Mouse (Mus musculus) forebrain, embryonic 16.5 days (tissue): ENCODE results near the gene Hist2h2aa1. TPM values are rescaled to one million over a fixed set of nuclear protein-coding genes. Genes with fewer than 3 reads are reported as not detected.
"Not testable (repeated sequence)": the region's sequence is repeated elsewhere in the genome, so short reads cannot be mapped to it uniquely, and the experiment has no call there.

Experiments used
- ATAC-seq: fragments of 200-750 bp; cut with Nextera tagmentation; 2 replicates; pipeline ENCODE4 v1.8.0; 2017; ENCODE audit warnings: mild to moderate bottlenecking, moderate library complexity
- H3K27ac ChIP-seq: fragments of 300-500 bp; sonication (generic); 2 replicates; pipeline ENCODE4 v1.5.1; 2014; ENCODE audit warnings: low read length, control low read depth
- H3K27me3 ChIP-seq: fragments of 300-500 bp; sonication (generic); replicated peaks from 2 replicates; pipeline ENCODE4 v1.6.1; 2014; ENCODE audit warnings: low read length; ENCODE audit not compliant: control insufficient read depth, insufficient read depth
- H3K36me3 ChIP-seq: fragments of 300-500 bp; sonication (generic); 2 replicates; pipeline ENCODE4 v1.6.1; 2014; ENCODE audit not compliant: control insufficient read depth, insufficient read depth
- H3K4me1 ChIP-seq: fragments of 300-500 bp; sonication (generic); replicated peaks from 2 replicates; pipeline ENCODE4 v1.6.1; 2014; ENCODE audit warnings: low read length; ENCODE audit not compliant: control insufficient read depth, insufficient read depth
- H3K4me2 ChIP-seq: fragments of 300-500 bp; sonication (generic); 2 replicates; pipeline ENCODE4 v1.6.1; 2014; ENCODE audit warnings: mild to moderate bottlenecking, low read length, control low read depth
- H3K4me3 ChIP-seq: fragments of 300-500 bp; sonication (generic); replicated peaks from 2 replicates; pipeline ENCODE4 v1.5.1; 2014; ENCODE audit warnings: mild to moderate bottlenecking, low read length, control low read depth
- H3K9ac ChIP-seq: fragments of 300-500 bp; sonication (generic); replicated peaks from 2 replicates; pipeline ENCODE4 v1.6.1; 2014; ENCODE audit warnings: low read depth, low read length, control low read depth
- H3K9me3 ChIP-seq: fragments of 300-500 bp; sonication (generic); 2 replicates; pipeline ENCODE4 v1.6.1; 2016; ENCODE audit warnings: low read length; ENCODE audit not compliant: control insufficient read depth
- WGBS: fragments of 180-500 bp; shearing (Covaris S2); extraction: QIAGEN DNeasy Blood & Tissue Kit; methylation state at CpG from one replicate; pipeline ENCODE4 v1.1.7; 2014; 5-methylcytosine and 5-hydroxymethylcytosine counted together
- polyA plus RNA-seq: library from polyadenylated mRNA; unstranded; fragments of >200 nt; fragmentation: Nextera tagmentation; extraction: Ambion mirVana; gene quantifications from 2 replicates; pipeline ENCODE4 v1.2.1, GENCODE M21; 2015

The Hist2h2aa1 gene
- polyA plus RNA-seq, 1 experiment from 2014 or later = 26.5 TPM

DNA sequence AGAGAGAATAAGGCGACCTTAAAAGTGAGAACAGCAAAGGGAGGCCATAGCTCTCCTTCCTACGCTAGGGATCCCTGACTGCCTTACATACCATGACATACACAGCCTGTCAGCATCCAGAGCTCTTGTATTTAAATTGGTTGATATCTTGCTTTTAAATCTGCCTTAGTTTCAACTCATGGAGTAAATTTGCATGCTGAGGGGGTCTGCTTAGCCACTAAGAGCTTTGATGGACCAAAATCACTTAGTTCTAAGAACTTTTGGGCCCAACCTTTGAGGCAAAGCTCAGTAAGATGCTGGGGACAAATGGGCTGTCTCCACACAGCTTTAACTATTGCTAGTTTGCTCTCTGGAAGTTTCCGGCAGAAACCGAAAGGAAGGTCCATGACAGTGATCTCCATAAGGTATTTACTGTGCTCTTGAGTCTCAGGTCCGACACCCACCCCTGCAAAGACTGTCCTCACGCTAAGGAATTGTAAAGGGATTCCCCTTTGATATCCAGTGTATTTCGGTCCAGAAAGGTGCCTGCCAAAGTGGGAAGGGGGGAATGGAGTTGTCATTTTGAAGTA is 7.9 kb upstream of the Hist2h2aa1 start:
- Histone ChIP-seq H3K27me3 (no peaks in the 10 kb centered on the region), H3K4me1 (peaks cover 16% of the 10 kb centered on the region), H3K4me3 (peak overlapping the region; percentile 40), H3K9ac (peak overlapping the region; percentile 41; the same call in 1 of the 2 replicates), H3K36me3 (no peaks in the 10 kb centered on the region), H3K9me3 (no peaks in the 10 kb centered on the region), H3K27ac (no peak overlapping the region), H3K4me2 (peak overlapping the region; percentile 48)
- ATAC-seq = no peak
- WGBS = 17% methylated on average over 7 of the region's 7 CpGs

- Histone ChIP-seq H3K36me3 (no peaks in the 10 kb centered on the region), H3K27ac (peak overlapping the region; percentile 42), H3K4me3 (peak overlapping the region; percentile 40), H3K4me2 (peak overlapping the region; percentile 48), H3K9me3 (no peaks in the 10 kb centered on the region), H3K27me3 (no peaks in the 10 kb centered on the region), H3K9ac (peak overlapping the region; percentile 51), H3K4me1 (peaks cover 16% of the 10 kb centered on the region)
- under 1% methylated on average over 12 of the region's 12 CpGs for WGBS
- ATAC-seq = no peak
These were observed 7.3 kb upstream of the Hist2h2aa1 start for GRCm38 (mm10) chr3:96237904-96238511.

GRCm38 (mm10) chr3:96238954-96239793 is 6.1 kb upstream of the Hist2h2aa1 start, which contains the start of gene Hist2h3c2:
Gene Hist2h3c2 (minus strand): TSS chr3:96239127.
- Histone ChIP-seq H3K9ac (peak within 1 kb of the TSS; percentile 51), H3K4me1 (peaks cover 16% of the 10 kb centered on the region), H3K4me2 (peak within 1 kb of the TSS; percentile 48), H3K27ac (peak within 1 kb of the TSS; percentile 42), H3K4me3 (peak within 1 kb of the TSS; percentile 40)
- not testable (repeated sequence) for H3K9me3 ChIP-seq, H3K27me3 ChIP-seq, H3K36me3 ChIP-seq
- ATAC-seq = peak; percentile 87
- WGBS = 2% methylated on average over 9 of the region's 68 CpGs

DNA sequence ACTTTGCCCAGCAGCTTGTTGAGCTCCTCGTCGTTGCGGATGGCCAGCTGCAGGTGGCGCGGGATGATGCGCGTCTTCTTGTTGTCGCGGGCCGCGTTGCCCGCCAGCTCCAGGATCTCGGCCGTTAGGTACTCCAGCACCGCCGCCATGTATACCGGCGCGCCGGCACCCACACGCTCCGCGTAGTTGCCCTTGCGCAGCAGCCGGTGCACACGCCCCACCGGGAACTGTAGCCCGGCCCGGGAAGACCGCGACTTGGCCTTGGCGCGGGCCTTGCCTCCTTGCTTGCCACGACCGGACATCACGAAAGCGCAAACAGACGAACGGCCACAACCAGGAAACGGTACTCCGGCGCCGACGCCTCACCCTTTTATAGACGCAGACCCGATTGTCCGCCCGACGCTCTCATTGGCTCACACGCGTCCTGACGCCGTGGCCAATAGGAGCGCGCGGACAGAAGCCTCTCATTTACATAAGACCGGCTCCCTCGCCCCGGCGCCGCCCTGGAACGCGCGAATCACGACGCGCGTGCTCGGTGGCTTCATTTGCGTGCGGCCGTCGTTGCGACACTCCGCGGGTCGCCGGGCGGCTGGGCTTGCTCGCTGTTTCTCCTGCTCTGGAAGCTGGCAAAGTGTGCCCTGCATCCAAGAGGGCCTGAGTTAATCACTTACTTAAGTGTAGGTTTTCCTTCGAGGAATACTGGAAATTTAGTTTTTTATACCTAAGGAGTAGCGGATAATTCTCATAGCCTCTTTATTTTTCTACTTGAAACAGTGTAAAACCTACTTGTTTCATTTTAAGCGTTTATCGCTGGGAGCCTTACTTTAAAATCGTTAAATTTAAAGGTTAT is 5.1 kb upstream of the Hist2h2aa1 start, which contains the start of gene Hist2h2aa2:
Gene Hist2h2aa2, minus strand, starts transcription at position 328 of the 850 bp plus-strand sequence.
- Histone ChIP-seq H3K4me1 (peaks cover 22% of the 10 kb centered on the region), H3K4me3 (peak within 1 kb of the TSS; percentile 42), H3K9ac (peak within 1 kb of the TSS; percentile 46; the same call in 1 of the 2 replicates), H3K4me2 (peak within 1 kb of the TSS; percentile 58), H3K27ac (peak within 1 kb of the TSS; percentile 85)
- H3K27me3 ChIP-seq, H3K36me3 ChIP-seq, H3K9me3 ChIP-seq: not testable (repeated sequence)
- 4% methylated on average over 23 of the region's 85 CpGs for WGBS
- peak; percentile 86 for ATAC-seq

- Histone ChIP-seq H3K36me3 (no peaks in the 10 kb centered on the region), H3K9ac (peak overlapping the region; percentile 45; the same call in 1 of the 2 replicates), H3K9me3 (no peaks in the 10 kb centered on the region), H3K4me2 (peak overlapping the region; percentile 58), H3K4me1 (peaks cover 22% of the 10 kb centered on the region), H3K4me3 (no peak overlapping the region), H3K27ac (peak overlapping the region; percentile 78), H3K27me3 (no peaks in the 10 kb centered on the region)
- WGBS = 68% methylated on average over 9 of the region's 9 CpGs
- ATAC-seq = no peak
These were observed 4.5 kb upstream of the Hist2h2aa1 start for GRCm38 (mm10) chr3:96240799-96241197.

DNA sequence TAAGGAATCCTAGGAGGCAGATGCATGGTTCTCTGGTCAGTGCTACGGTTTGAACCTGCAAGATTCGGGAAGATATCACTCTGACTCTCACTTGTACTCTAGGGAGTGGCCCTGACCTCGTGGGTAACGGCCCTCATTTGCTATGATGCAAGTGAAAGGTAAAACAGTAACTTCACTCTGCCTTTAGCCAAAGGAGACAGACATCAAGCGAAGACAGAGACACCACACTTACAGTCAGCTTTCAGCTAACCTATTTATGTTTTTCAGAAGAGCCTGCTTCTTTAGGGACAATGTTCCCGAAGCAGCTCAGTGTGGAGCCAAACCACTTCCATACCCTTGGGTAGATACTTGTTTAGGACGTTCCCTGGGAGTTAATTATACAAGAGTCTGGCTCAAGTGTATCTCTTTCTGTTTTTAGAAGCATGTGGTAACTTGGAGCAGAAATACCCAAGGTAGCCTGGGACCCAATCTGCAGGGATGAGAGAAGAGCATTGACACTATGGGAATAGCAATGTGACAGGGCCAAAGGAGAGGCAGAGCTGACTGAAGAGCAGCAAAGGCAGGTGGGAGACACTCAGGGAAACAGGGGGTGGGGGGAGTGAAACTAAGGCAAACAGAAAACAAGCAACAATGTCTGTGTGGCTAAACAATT is 1.2 kb upstream of the Hist2h2aa1 start:
- no peak overlapping the region for H3K4me3 ChIP-seq
- H3K4me2 ChIP-seq = no peak overlapping the region; the same call in 1 of the 2 replicates
- 82% methylated on average over 7 of the region's 7 CpGs for WGBS
- no peak overlapping the region; the same call in 1 of the 2 replicates for H3K9ac ChIP-seq
- no peak for ATAC-seq
- no peaks in the 10 kb centered on the region for H3K27me3 ChIP-seq
- H3K4me1 ChIP-seq = peaks cover 14% of the 10 kb centered on the region
- H3K9me3 ChIP-seq = no peaks in the 10 kb centered on the region
- H3K27ac ChIP-seq = 0 out of 2 replicates have a peak overlapping the region, but pooled peaks have one; percentile 96
- no peaks in the 10 kb centered on the region for H3K36me3 ChIP-seq

DNA sequence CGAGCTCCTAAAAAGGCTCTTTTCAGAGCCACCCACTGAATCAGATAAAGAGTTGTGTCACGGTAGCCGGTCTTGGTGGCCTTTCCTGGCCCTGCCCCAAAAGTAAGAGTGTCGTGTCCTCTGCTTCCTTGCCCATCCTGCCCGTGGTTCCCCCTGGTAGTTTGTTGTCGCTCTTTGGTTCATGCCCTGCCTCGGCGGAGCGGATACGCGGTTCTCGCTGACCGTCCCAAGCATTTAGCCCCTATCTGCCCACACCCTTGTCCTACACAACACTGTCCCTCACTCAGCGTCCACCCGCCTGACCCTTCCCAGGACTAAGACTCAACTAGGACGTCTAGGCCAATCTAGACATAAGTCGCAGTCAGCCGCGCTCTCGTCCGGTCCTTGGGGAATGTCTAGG is 721 bp downstream of the Hist2h2aa1 start:
- peak overlapping the region; percentile 38 for H3K4me3 ChIP-seq
- peak overlapping the region; percentile 39 for H3K4me2 ChIP-seq
- WGBS = 0% methylated on average over 9 of the region's 21 CpGs
- H3K36me3 ChIP-seq, H3K27me3 ChIP-seq, H3K9ac ChIP-seq, ATAC-seq, H3K9me3 ChIP-seq, H3K27ac ChIP-seq: not testable (repeated sequence)
- H3K4me1 ChIP-seq = peaks cover 12% of the 10 kb centered on the region

DNA sequence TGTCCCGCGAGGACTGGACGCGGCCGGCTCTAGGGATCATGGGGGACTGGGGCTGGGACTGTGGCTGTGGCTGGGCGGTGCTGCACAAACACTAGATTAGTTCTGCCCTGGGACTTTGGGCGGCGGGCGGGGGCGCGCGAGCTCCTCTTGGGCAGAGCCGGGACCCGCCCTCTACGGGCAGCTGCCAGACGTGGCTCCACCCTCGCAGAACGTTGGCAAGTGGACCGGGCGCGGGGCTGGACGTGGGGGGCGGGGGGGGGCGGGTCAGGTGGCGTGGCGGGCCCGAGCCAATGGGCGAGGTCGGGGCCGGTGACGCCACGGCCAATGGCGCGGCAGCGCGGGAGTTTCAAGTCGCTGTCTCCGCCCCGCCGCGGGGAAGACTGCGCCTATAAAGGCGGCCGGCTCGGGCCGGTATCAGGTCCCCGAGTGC is 1.1 kb downstream of the Hist2h2aa1 start, which contains the start of gene Hist2h3c1:
Gene Hist2h3c1, plus strand, starts transcription at position 259 of the 430 bp plus-strand sequence.
- Histone ChIP-seq H3K9ac (peak within 1 kb of the TSS; percentile 37; the same call in 1 of the 2 replicates), H3K4me2 (peak within 1 kb of the TSS; percentile 39), H3K4me3 (peak within 1 kb of the TSS; percentile 38), H3K4me1 (peaks cover 12% of the 10 kb centered on the region)
- H3K27ac ChIP-seq, H3K36me3 ChIP-seq, H3K9me3 ChIP-seq, H3K27me3 ChIP-seq: not testable (repeated sequence)
- no CpG with 5 or more reads among the region's 47 CpGs for WGBS
- ATAC-seq = peak; percentile 87
